Mouse (Mus musculus) intestine, postnatal 0 days (tissue): Measurements from ENCODE around the gene Sgce. TPM values are rescaled to one million over a fixed set of nuclear protein-coding genes. Genes with fewer than 3 reads are reported as not detected.

Experiments used
- ATAC-seq: fragments of 200-750 bp; cut with Nextera tagmentation; 2 replicates; pipeline ENCODE4 v1.8.0; 2017; ENCODE audit warnings: mild to moderate bottlenecking, moderate TSS enrichment, moderate library complexity
- H3K27ac ChIP-seq: fragments of 300-500 bp; sonication (generic); 2 replicates; pipeline ENCODE4 v1.5.1; 2014; ENCODE audit warnings: mild to moderate bottlenecking, low read depth, low read length, moderate library complexity
- H3K27me3 ChIP-seq: fragments of 300-500 bp; sonication (generic); replicated peaks from 2 replicates; pipeline ENCODE4 v1.6.1; 2014; ENCODE audit warnings: low read length, mixed read lengths; ENCODE audit not compliant: control insufficient read depth, insufficient read depth
- H3K36me3 ChIP-seq: fragments of 300-500 bp; sonication (generic); 2 replicates; pipeline ENCODE4 v1.6.1; 2014; ENCODE audit warnings: mild to moderate bottlenecking, moderate library complexity; ENCODE audit not compliant: control insufficient read depth, insufficient read depth
- H3K4me1 ChIP-seq: fragments of 300-500 bp; sonication (generic); replicated peaks from 2 replicates; pipeline ENCODE4 v1.6.1; 2014; ENCODE audit warnings: antibody characterized with exemption, low read length, mixed read lengths; ENCODE audit not compliant: control insufficient read depth, insufficient read depth
- H3K4me2 ChIP-seq: fragments of 300-500 bp; sonication (generic); replicated peaks from 2 replicates; pipeline ENCODE4 v1.6.1; 2014; ENCODE audit warnings: low read depth, mild to moderate bottlenecking, moderate library complexity
- H3K4me3 ChIP-seq: fragments of 300-500 bp; sonication (generic); 2 replicates; pipeline ENCODE4 v1.5.1; 2014; ENCODE audit warnings: low read depth, low read length
- H3K9ac ChIP-seq: fragments of 300-500 bp; sonication (generic); 2 replicates; pipeline ENCODE4 v1.6.1; 2014; ENCODE audit warnings: mild to moderate bottlenecking, low read depth, low read length
- H3K9me3 ChIP-seq: fragments of 300-500 bp; sonication (generic); 2 replicates; pipeline ENCODE4 v1.6.1; 2016; ENCODE audit warnings: mixed run types; ENCODE audit not compliant: control insufficient read depth
- CTCF ChIP-seq: sonication (generic); IDR thresholded peaks from 2 replicates; pipeline ENCODE4 v1.5.1; 2016; ENCODE audit warnings: low read depth, mild to moderate bottlenecking, control low read depth, antibody characterized with exemption, moderate library complexity
- WGBS: fragments of 180-500 bp; shearing (Covaris S2); extraction: QIAGEN DNeasy Blood & Tissue Kit; methylation state at CpG from one replicate; pipeline ENCODE4 v1.1.7; 2014; 5-methylcytosine and 5-hydroxymethylcytosine counted together
- polyA plus RNA-seq: library from polyadenylated mRNA; unstranded; fragments of >200 nt; fragmentation: Nextera tagmentation; extraction: Ambion mirVana; gene quantifications from 2 replicates; pipeline ENCODE4 v1.2.1, GENCODE M21; 2015

The Sgce gene
- polyA plus RNA-seq, 1 experiment from 2014 or later = 25.5 TPM

DNA sequence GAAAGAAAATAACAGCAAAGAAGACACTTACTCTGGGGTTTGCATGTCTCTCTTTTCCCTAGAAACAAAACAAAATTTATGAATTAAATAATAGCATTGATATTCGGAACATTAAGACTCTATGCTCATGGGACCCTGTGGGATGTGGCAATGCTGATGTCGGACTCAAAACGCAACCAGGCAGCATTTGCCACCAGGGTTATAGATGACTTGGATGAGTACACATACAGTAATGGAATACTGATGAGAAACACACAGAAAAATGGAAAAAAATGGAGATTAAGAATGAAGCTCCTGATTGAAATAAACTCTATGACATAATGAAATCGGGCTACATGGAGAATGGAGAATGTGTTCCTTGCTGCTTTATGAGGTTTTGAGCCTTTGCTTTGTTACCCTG is 56.6 kb downstream of the Sgce start:
- no peak overlapping the region for H3K4me2 ChIP-seq
- H3K4me1 ChIP-seq = no peaks in the 10 kb centered on the region
- H3K9me3 ChIP-seq = no peaks in the 10 kb centered on the region
- WGBS = 94% methylated on average over 4 of the region's 4 CpGs
- H3K27me3 ChIP-seq = no peaks in the 10 kb centered on the region
- no peak overlapping the region for H3K9ac ChIP-seq
- no peaks in the 10 kb centered on the region for H3K36me3 ChIP-seq
- no peak for TF ChIP-seq CTCF
- no peak overlapping the region for H3K27ac ChIP-seq
- no peak for ATAC-seq
- H3K4me3 ChIP-seq = no peak overlapping the region

DNA sequence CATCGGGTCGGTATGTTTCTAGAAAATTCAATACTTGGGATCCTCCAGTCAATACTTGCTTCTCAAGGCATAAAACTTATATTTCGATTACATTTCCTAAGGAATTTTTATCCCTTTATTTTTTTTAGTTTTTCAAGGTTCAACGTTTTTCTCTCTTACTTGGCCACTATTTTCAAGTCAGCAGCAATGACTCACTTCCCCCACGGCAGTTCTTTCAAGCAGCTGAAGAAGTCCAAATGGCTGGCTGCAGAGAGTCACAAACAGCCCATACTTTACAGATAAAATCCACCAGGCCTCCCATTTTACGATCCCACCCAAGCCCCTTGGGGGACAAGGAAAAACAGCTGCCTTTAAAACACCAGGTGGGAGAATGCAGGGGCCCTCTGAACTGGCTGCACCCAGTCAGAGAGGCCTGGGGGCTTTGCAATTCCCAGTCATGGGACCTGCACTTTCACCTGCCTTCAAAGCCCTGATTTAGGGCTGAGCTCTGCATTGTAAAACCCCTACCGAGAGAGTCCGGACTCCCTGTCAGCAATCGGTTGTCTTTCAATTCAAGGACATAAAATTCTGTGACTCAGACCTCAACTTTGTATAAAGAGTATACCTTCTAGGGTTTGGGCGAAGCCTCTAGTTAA is 62.2 kb downstream of the Sgce start:
- Histone ChIP-seq H3K4me2 (no peak overlapping the region), H3K4me3 (no peak overlapping the region), H3K27me3 (no peaks in the 10 kb centered on the region), H3K9ac (no peak overlapping the region), H3K27ac (no peak overlapping the region), H3K9me3 (no peaks in the 10 kb centered on the region), H3K36me3 (no peaks in the 10 kb centered on the region), H3K4me1 (no peaks in the 10 kb centered on the region)
- WGBS = 53% methylated on average over 10 of the region's 10 CpGs
- no peak for TF ChIP-seq CTCF
- no peak for ATAC-seq

DNA sequence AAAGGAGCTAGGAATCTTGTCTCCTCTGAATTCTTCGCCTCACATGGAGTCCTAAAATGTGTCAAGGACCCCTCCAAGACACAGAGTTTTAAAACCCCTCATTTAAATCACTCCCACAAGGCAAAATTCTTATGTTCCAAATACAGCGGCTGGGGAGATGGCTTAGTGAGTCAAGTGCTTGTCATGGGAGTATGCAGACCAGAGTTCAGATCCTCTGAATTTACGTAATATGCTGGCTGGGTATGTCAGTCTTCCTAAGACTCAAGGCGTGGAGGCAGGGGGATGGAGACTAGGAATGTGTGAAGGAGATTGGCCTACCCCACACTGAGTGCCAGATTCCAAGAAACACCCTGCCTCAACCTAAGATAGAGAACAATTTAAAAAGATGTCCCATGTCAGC is 66.4 kb downstream of the Sgce start:
- no peak for TF ChIP-seq CTCF
- WGBS = 90% methylated on average over 4 of the region's 4 CpGs

DNA sequence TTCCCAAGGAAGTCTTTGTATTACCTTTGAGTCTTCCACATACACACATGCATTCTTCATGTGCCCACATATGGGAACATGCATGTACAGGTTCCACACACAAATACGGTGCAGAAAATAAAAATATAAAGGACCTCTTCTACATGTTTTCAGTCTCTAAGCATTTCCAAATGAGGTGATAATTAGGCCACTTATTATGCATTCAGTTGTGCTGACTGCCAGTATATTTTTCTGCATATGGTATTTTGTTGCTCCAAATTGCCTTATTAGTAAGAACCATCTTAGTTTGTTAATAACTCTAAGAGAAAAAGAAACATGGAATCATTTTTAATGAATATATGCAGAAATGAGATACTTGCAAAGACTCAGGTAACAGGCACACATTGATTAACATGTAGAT is 67.0 kb downstream of the Sgce start:
- no peak for ATAC-seq
- Histone ChIP-seq H3K4me1 (no peaks in the 10 kb centered on the region), H3K9me3 (no peaks in the 10 kb centered on the region), H3K27ac (no peak overlapping the region), H3K27me3 (no peaks in the 10 kb centered on the region), H3K36me3 (no peaks in the 10 kb centered on the region; the same call in 1 of the 2 replicates), H3K4me2 (no peak overlapping the region), H3K9ac (no peak overlapping the region), H3K4me3 (no peak overlapping the region)
- 95% methylated on average over 1 of the region's 1 CpGs for WGBS
- TF ChIP-seq CTCF = no peak

More for the DNA sequence above, 66.4 kb downstream of the Sgce start:
- H3K4me2 ChIP-seq = no peak overlapping the region
- no peaks in the 10 kb centered on the region for H3K9me3 ChIP-seq
- H3K4me1 ChIP-seq = no peaks in the 10 kb centered on the region
- H3K4me3 ChIP-seq = no peak overlapping the region
- H3K27ac ChIP-seq = no peak overlapping the region
- no peak overlapping the region for H3K9ac ChIP-seq
- H3K27me3 ChIP-seq = no peaks in the 10 kb centered on the region
- ATAC-seq = no peak
- H3K36me3 ChIP-seq = no peaks in the 10 kb centered on the region; the same call in 1 of the 2 replicates

DNA sequence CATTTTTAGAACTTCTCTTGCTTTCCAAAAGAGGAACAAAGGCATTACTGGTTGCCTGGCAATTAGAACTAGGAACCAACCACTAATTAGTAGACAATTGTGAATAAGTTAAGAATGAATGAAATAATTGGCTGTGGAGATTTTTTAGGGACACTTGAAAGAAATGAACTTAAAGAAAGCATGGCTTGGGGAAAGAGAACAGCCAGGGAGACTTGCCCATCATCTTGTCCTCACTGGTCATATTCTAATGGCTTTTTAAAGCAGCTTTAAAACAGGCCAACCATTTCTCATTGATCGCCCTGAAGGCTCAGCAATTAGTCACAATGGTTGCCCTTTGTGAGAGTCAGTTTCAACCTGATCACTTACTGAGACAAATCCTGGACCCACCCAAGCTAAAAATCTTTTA is 69.6 kb downstream of the Sgce start:
- Histone ChIP-seq H3K4me3 (no peak overlapping the region), H3K9me3 (no peaks in the 10 kb centered on the region), H3K27me3 (no peaks in the 10 kb centered on the region), H3K36me3 (no peaks in the 10 kb centered on the region; the same call in 1 of the 2 replicates), H3K4me1 (no peaks in the 10 kb centered on the region), H3K9ac (no peak overlapping the region), H3K27ac (no peak overlapping the region), H3K4me2 (no peak overlapping the region)
- no peak for ATAC-seq
- no peak for TF ChIP-seq CTCF
- WGBS = 89% methylated on average over 1 of the region's 1 CpGs

DNA sequence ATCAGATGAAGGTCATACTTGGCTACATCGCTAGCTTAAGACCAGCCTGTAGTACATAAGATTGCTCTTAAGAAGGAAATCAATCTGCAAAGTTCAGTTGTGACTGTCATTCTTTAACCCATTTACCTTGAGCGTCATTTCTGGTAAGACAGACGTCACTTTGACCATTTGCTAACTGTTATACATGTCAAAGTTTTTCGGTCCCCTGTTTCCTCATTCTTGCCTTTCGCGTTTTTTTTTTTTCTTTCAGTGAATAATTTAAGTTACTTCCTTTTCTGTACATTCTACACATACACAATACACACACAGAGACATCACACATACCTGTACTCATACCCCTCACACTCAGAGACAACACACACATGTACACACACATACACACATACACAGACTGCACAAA is 81.9 kb downstream of the Sgce start:
- Histone ChIP-seq H3K4me3 (no peak overlapping the region), H3K27ac (no peak overlapping the region), H3K9me3 (no peaks in the 10 kb centered on the region), H3K36me3 (no peaks in the 10 kb centered on the region), H3K4me2 (no peak overlapping the region), H3K4me1 (no peaks in the 10 kb centered on the region), H3K27me3 (no peaks in the 10 kb centered on the region), H3K9ac (no peak overlapping the region)
- TF ChIP-seq CTCF = no peak
- no peak for ATAC-seq
- WGBS = 82% methylated on average over 6 of the region's 6 CpGs

DNA sequence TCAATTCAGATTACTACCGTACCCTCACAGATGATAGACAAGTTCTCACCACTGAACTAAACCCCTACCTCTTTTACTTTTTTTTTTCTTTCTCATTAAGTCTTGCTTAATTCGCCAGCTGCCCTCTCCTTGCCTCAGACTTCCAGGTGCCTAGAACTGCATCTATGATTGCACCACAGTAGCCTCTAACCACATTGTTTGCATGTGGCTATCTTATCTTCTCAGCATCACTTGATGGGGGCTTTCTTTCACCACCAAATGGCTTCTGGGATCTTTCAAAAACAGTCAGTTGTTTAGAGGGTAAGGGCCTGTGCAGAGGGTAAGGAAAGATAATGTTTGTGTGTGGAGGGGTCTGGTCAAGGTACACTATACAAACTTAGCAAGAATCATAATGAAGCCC is 82.7 kb downstream of the Sgce start:
- Histone ChIP-seq H3K4me1 (no peaks in the 10 kb centered on the region), H3K27me3 (no peaks in the 10 kb centered on the region), H3K27ac (no peak overlapping the region), H3K4me2 (no peak overlapping the region), H3K9ac (no peak overlapping the region), H3K4me3 (no peak overlapping the region), H3K9me3 (no peaks in the 10 kb centered on the region), H3K36me3 (no peaks in the 10 kb centered on the region)
- no peak for TF ChIP-seq CTCF
- 73% methylated on average over 2 of the region's 2 CpGs for WGBS
- no peak for ATAC-seq
